Mouse (Mus musculus) MEL (cell line): ENCODE data around the gene Tnrc18. TPM values are rescaled to one million over a fixed set of nuclear protein-coding genes. Genes with fewer than 3 reads are reported as not detected.
A peak's percentile ranks its signal among the peaks of the same experiment; 100 is the strongest.

Source experiments
- DNase-seq: peaks from one replicate; pipeline ENCODE4 v3.0.0; 2011; ENCODE audit warnings: low read depth, low spot score
- H3K27ac ChIP-seq: 2 replicates; pipeline ENCODE4 v1.5.1; 2012; ENCODE audit warnings: low read depth, mild to moderate bottlenecking, control low read depth, low read length, moderate library complexity; ENCODE audit not compliant: control insufficient read depth
- H3K27me3 ChIP-seq, 2 experiments: fragments of 150-350 bp in 1 of 2; sonication (generic) in 1 of 2; 2 replicates each; pipeline ENCODE4 v1.6.1; 2012; ENCODE audit warnings: low read length in 2 of 2, mild to moderate bottlenecking in 2 of 2, improper control_type of control experiment in 1 of 2, moderate library complexity in 1 of 2; ENCODE audit not compliant: insufficient read depth in 2 of 2, control insufficient read depth in 1 of 2
- H3K36me3 ChIP-seq, 2 experiments: 2 replicates each; pipeline ENCODE4 v1.6.1; 2012 to 2014; ENCODE audit warnings: low read length in 2 of 2, improper control_type of control experiment in 1 of 2, inconsistent platforms in 1 of 2, mild to moderate bottlenecking in 1 of 2; ENCODE audit not compliant: insufficient read depth in 2 of 2, control insufficient read depth in 1 of 2
- H3K4me1 ChIP-seq, 2 experiments: fragments of 150-350 bp in 1 of 2; sonication (generic) in 1 of 2; 2 replicates each; pipeline ENCODE4 v1.6.1; 2012; ENCODE audit warnings: low read length in 2 of 2, improper control_type of control experiment in 1 of 2, mild to moderate bottlenecking in 1 of 2; ENCODE audit not compliant: insufficient read depth in 2 of 2, control insufficient read depth in 1 of 2
- H3K4me3 ChIP-seq, 2 experiments: fragments of 150-350 bp in 1 of 2; sonication (generic) in 1 of 2; 2 replicates each; pipeline ENCODE4 v1.5.1; 2012; ENCODE audit warnings: low read depth in 2 of 2, low read length in 2 of 2, mild to moderate bottlenecking in 2 of 2, moderate library complexity in 2 of 2, control low read depth in 1 of 2, improper control_type of control experiment in 1 of 2; ENCODE audit not compliant: control insufficient read depth in 1 of 2, insufficient read depth in 1 of 2
- H3K79me2 ChIP-seq: 2 replicates; pipeline ENCODE4 v1.6.1; 2012; ENCODE audit warnings: mild to moderate bottlenecking, low read length, moderate library complexity; ENCODE audit not compliant: control insufficient read depth, poor library complexity, insufficient read depth
- H3K9ac ChIP-seq: 2 replicates; pipeline ENCODE4 v1.6.1; 2012; ENCODE audit warnings: low read depth, mild to moderate bottlenecking, control low read depth, low read length, moderate library complexity; ENCODE audit not compliant: control insufficient read depth, poor library complexity, severe bottlenecking
- H3K9me3 ChIP-seq: fragments of 150-350 bp; sonication (generic); replicated peaks from 2 replicates; pipeline ENCODE4 v1.6.1; 2012; ENCODE audit warnings: mild to moderate bottlenecking, low read length, improper control_type of control experiment, moderate library complexity; ENCODE audit not compliant: insufficient read depth
- BHLHE40 ChIP-seq: IDR thresholded peaks from 2 replicates; pipeline ENCODE4 v1.6.1; 2012; ENCODE audit warnings: low read depth, mild to moderate bottlenecking, inconsistent platforms, low read length, improper control_type of control experiment, borderline replicate concordance
- CHD1 ChIP-seq: IDR thresholded peaks from 2 replicates; pipeline ENCODE4 v1.6.1; 2012; ENCODE audit warnings: low read depth, mild to moderate bottlenecking, inconsistent platforms, low read length, improper control_type of control experiment
- CHD2 ChIP-seq: IDR thresholded peaks from 2 replicates; pipeline ENCODE4 v1.6.1; 2011; ENCODE audit warnings: low read length, improper control_type of control experiment
- E2F4 ChIP-seq: IDR thresholded peaks from 2 replicates; pipeline ENCODE4 v1.6.1; 2011; ENCODE audit warnings: low read depth, low read length, improper control_type of control experiment, borderline replicate concordance
- ELF1 ChIP-seq: IDR thresholded peaks from 2 replicates; pipeline ENCODE4 v1.6.1; 2014; ENCODE audit warnings: low read depth, mild to moderate bottlenecking, inconsistent platforms, low read length, improper control_type of control experiment, moderate library complexity
- EP300 ChIP-seq, 2 experiments: IDR thresholded peaks; 2 replicates each; pipeline ENCODE4 v1.6.1; 2011; ENCODE audit warnings: improper control_type of control experiment in 2 of 2, low read length in 2 of 2, low read depth in 1 of 2, mild to moderate bottlenecking in 1 of 2
- ETS1 ChIP-seq: IDR thresholded peaks from 2 replicates; pipeline ENCODE4 v1.6.1; 2012; ENCODE audit warnings: low read depth, mild to moderate bottlenecking, inconsistent platforms, low read length, improper control_type of control experiment, moderate library complexity
- GABPA ChIP-seq: IDR thresholded peaks from 2 replicates; pipeline ENCODE4 v1.6.1; 2012; ENCODE audit warnings: low read depth, mild to moderate bottlenecking, inconsistent platforms, low read length, improper control_type of control experiment, moderate library complexity
- GATA1 ChIP-seq: IDR thresholded peaks from 2 replicates; pipeline ENCODE4 v1.6.1; 2011; ENCODE audit warnings: low read depth, low read length, improper control_type of control experiment
- HCFC1 ChIP-seq: IDR thresholded peaks from 2 replicates; pipeline ENCODE4 v1.6.1; 2012; ENCODE audit warnings: low read depth, mild to moderate bottlenecking, inconsistent platforms, low read length, improper control_type of control experiment, moderate library complexity
- JUND ChIP-seq: IDR thresholded peaks from 2 replicates; pipeline ENCODE4 v1.6.1; 2011; ENCODE audit warnings: low read depth, mild to moderate bottlenecking, improper control_type of control experiment, low read length
- KAT2A ChIP-seq: conservative IDR thresholded peaks from 2 replicates; pipeline ENCODE4 v1.6.1; 2012; ENCODE audit warnings: low read depth, low read length, improper control_type of control experiment, inconsistent platforms
- MAFK ChIP-seq: IDR thresholded peaks from 2 replicates; pipeline ENCODE4 v1.6.1; 2011; ENCODE audit warnings: low read depth, mild to moderate bottlenecking, low read length, improper control_type of control experiment, borderline replicate concordance
- MAX ChIP-seq: IDR thresholded peaks from 2 replicates; pipeline ENCODE4 v1.6.1; 2011; ENCODE audit warnings: low read length, improper control_type of control experiment
- MAZ ChIP-seq: IDR thresholded peaks from 2 replicates; pipeline ENCODE4 v1.6.1; 2012; ENCODE audit warnings: low read depth, mild to moderate bottlenecking, inconsistent platforms, low read length, improper control_type of control experiment
- MEF2A ChIP-seq: IDR thresholded peaks from 2 replicates; pipeline ENCODE4 v1.6.1; 2014; ENCODE audit warnings: low read depth, mild to moderate bottlenecking, inconsistent platforms, low read length, improper control_type of control experiment; ENCODE audit not compliant: poor library complexity, insufficient replicate concordance, severe bottlenecking; ENCODE audit errors: extremely low read depth
- MXI1 ChIP-seq: IDR thresholded peaks from 2 replicates; pipeline ENCODE4 v1.6.1; 2011; ENCODE audit warnings: mild to moderate bottlenecking, low read depth, low read length, improper control_type of control experiment
- MYB ChIP-seq: IDR thresholded peaks from 2 replicates; pipeline ENCODE4 v1.6.1; 2011; ENCODE audit warnings: mild to moderate bottlenecking, low read depth, low read length, improper control_type of control experiment
- NELFE ChIP-seq: IDR thresholded peaks from 2 replicates; pipeline ENCODE4 v1.6.1; 2011; ENCODE audit warnings: low read depth, low read length, improper control_type of control experiment
- NRF1 ChIP-seq: IDR thresholded peaks from 2 replicates; pipeline ENCODE4 v1.6.1; 2014; ENCODE audit warnings: low read depth, mild to moderate bottlenecking, inconsistent platforms, low read length, improper control_type of control experiment, moderate library complexity; ENCODE audit not compliant: poor library complexity, insufficient read depth, severe bottlenecking
- POLR2A ChIP-seq, 2 experiments: IDR thresholded peaks; 2 replicates each; pipeline ENCODE4 v1.6.1; 2011 to 2012; ENCODE audit warnings: low read length in 2 of 2, mild to moderate bottlenecking in 2 of 2, control low read depth in 1 of 2, improper control_type of control experiment in 1 of 2, low read depth in 1 of 2, moderate library complexity in 1 of 2; ENCODE audit not compliant: control insufficient read depth in 1 of 2, insufficient read depth in 1 of 2, poor library complexity in 1 of 2
- POLR2AphosphoS2 ChIP-seq: IDR thresholded peaks from 2 replicates; pipeline ENCODE4 v1.6.1; 2011; ENCODE audit warnings: low read length, improper control_type of control experiment
- POLR2AphosphoS5 ChIP-seq: IDR thresholded peaks from 2 replicates; pipeline ENCODE4 v1.6.1; 2012; ENCODE audit warnings: low read depth, borderline replicate concordance, mild to moderate bottlenecking, inconsistent platforms, low read length, moderate library complexity, mixed read lengths
- RAD21 ChIP-seq: IDR thresholded peaks from 2 replicates; pipeline ENCODE4 v1.6.1; 2011; ENCODE audit warnings: mild to moderate bottlenecking, low read depth, low read length, improper control_type of control experiment
- RCOR1 ChIP-seq: IDR thresholded peaks from 2 replicates; pipeline ENCODE4 v1.6.1; 2012; ENCODE audit warnings: low read depth, mild to moderate bottlenecking, inconsistent platforms, low read length, improper control_type of control experiment
- SIN3A ChIP-seq: IDR thresholded peaks from 2 replicates; pipeline ENCODE4 v1.6.1; 2012; ENCODE audit warnings: low read length, improper control_type of control experiment, inconsistent platforms
- SMC3 ChIP-seq: IDR thresholded peaks from 2 replicates; pipeline ENCODE4 v1.6.1; 2011; ENCODE audit warnings: low read depth, low read length, improper control_type of control experiment
- TAL1 ChIP-seq: IDR thresholded peaks from 2 replicates; pipeline ENCODE4 v1.6.1; 2012; ENCODE audit warnings: mild to moderate bottlenecking, inconsistent platforms, low read length, moderate library complexity, mixed read lengths
- TBP ChIP-seq: IDR thresholded peaks from 2 replicates; pipeline ENCODE4 v1.8.0; 2011; ENCODE audit warnings: low read depth, low read length, improper control_type of control experiment
- TCF12 ChIP-seq: IDR thresholded peaks from 2 replicates; pipeline ENCODE4 v1.6.1; 2014; ENCODE audit warnings: low read depth, mild to moderate bottlenecking, inconsistent platforms, low read length, improper control_type of control experiment, moderate library complexity
- UBTF ChIP-seq: IDR thresholded peaks from 2 replicates; pipeline ENCODE4 v1.6.1; 2012; ENCODE audit warnings: low read depth, mild to moderate bottlenecking, inconsistent platforms, low read length, improper control_type of control experiment, moderate library complexity, borderline replicate concordance; ENCODE audit not compliant: insufficient read depth
- USF1 ChIP-seq: IDR thresholded peaks from 2 replicates; pipeline ENCODE4 v1.6.1; 2014; ENCODE audit warnings: low read depth, mild to moderate bottlenecking, inconsistent platforms, low read length, improper control_type of control experiment, moderate library complexity
- USF2 ChIP-seq, 2 experiments: IDR thresholded peaks; 2 replicates each; pipeline ENCODE4 v1.6.1; 2011 to 2012; ENCODE audit warnings: improper control_type of control experiment in 2 of 2, low read length in 2 of 2, borderline replicate concordance in 1 of 2, inconsistent platforms in 1 of 2, low read depth in 1 of 2, mild to moderate bottlenecking in 1 of 2; ENCODE audit not compliant: insufficient read depth in 1 of 2
- ZC3H11A ChIP-seq: IDR thresholded peaks from 2 replicates; pipeline ENCODE4 v1.6.1; 2012; ENCODE audit warnings: low read depth, mild to moderate bottlenecking, inconsistent platforms, low read length, improper control_type of control experiment
- ZKSCAN1 ChIP-seq: IDR thresholded peaks from 2 replicates; pipeline ENCODE4 v1.6.1; 2012; ENCODE audit warnings: low read depth, mild to moderate bottlenecking, inconsistent platforms, low read length, improper control_type of control experiment, moderate library complexity
- ZMIZ1 ChIP-seq: IDR thresholded peaks from 2 replicates; pipeline ENCODE4 v1.6.1; 2012; ENCODE audit warnings: low read depth, mild to moderate bottlenecking, inconsistent platforms, low read length, improper control_type of control experiment, moderate library complexity
- ZNF384 ChIP-seq: IDR thresholded peaks from 2 replicates; pipeline ENCODE4 v1.6.1; 2012; ENCODE audit warnings: low read depth, mild to moderate bottlenecking, inconsistent platforms, low read length, improper control_type of control experiment
- polyA plus RNA-seq, 2 experiments: library from polyadenylated mRNA; stranded (reverse) in 1 of 2; unstranded in 1 of 2; fragments of >175 nt in 1 of 2; fragments of >200 nt in 1 of 2; gene quantifications; 2 replicates each; pipeline versions ENCODE4 v1.2.1 to v1.2.4; 2012; ENCODE audit warnings: low replicate concordance in 2 of 2, low read depth in 1 of 2; ENCODE audit not compliant: insufficient read length in 2 of 2, insufficient read depth in 1 of 2, missing spikeins in 1 of 2
- total RNA-seq: library from RNA; depleted of rRNA; stranded (reverse); fragments of 300-350 nt; gene quantifications from 2 replicates; pipeline ENCODE4 v1.2.3, GENCODE M21; 2012

The Tnrc18 gene
- total and polyA plus RNA-seq, 3 experiments: 0.31 to 3.4 TPM; not detected in 1

DNA sequence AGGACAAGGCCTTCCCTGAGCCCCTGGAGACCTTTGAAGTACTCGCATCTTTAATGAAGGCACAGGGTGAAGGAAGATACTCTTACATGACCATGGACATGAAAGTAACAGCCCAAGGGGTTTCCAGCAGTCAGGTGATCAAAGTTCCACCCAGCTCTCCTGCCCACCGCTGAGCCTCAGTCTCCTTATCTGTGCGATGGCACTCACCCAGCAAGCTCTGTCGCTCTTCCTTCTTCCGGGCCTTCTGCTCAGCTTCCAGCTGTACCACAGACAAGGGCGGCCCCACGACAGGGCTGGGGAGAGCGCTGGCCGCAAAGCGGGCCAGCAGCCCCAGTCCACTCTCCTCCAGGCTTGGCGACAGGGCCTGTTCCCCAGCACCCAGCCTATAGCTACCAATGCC, 67.3 kb downstream of the Tnrc18 start:
- Histone ChIP-seq H3K27me3 (no peaks in the 10 kb centered on the region), H3K4me1 (peaks cover 4 to 17% of the 10 kb centered on the region in 2 experiments), H3K4me3 (peak overlapping the region; percentile 54 to 63), H3K9me3 (no peaks in the 10 kb centered on the region), H3K27ac (peak overlapping the region; percentile 36; the same call in 1 of the 2 replicates), H3K36me3 (peaks cover 0 to 10% of the 10 kb centered on the region in 2 experiments; a peak in 2 of 4 replicates), H3K9ac (peak overlapping the region; percentile 68), H3K79me2 (no peaks in the 10 kb centered on the region)
- DNase-seq: peak; percentile 73
- TF ChIP-seq ZMIZ1 (peak; percentile 40; the same call in 1 of the 2 replicates), ZNF384 (no peak), ZKSCAN1 (no peak), MYB (no peak), MEF2A (no peak), TCF12 (peak; percentile 47; the same call in 1 of the 2 replicates), RAD21 (no peak), MAZ (no peak), ETS1 (peak; percentile 52; the same call in 1 of the 2 replicates), NELFE (no peak), SIN3A (peak; percentile 49), USF2 (IDR thresholded peaks at IDR 0.05; ENCODE audit: borderline replicate concordance in 1 of 2, insufficient read depth in 1 of 2, low read depth in 1 of 2, low read length in 2 of 2) (0 out of 4 replicates have a peak, but pooled peaks of 1 of the 2 experiments have one; percentile 25), POLR2AphosphoS2 (no peak), MXI1 (peak; percentile 36), GABPA (no peak), TBP (peak; percentile 39; the same call in 1 of the 2 replicates), RCOR1 (0 out of 2 replicates have a peak, but pooled peaks have one; percentile 35), KAT2A (no peak), CHD2 (no peak), ELF1 (peak; percentile 79), E2F4 (no peak), MAFK (no peak), GATA1 (peak; percentile 67), TAL1 (no peak), HCFC1 (peak; percentile 68), BHLHE40 (peak; percentile 20; the same call in 1 of the 2 replicates), POLR2A (IDR thresholded peaks at IDR 0.05; ENCODE audit: control insufficient read depth in 1 of 2, insufficient read depth in 1 of 2, low read depth in 1 of 2, low read length in 2 of 2, poor library complexity in 1 of 2) (peak; percentile 46 to 48; a peak in 1 of 4 replicates), ZC3H11A (no peak), POLR2AphosphoS5 (no peak), USF1 (peak; percentile 83), MAX (no peak), NRF1 (no peak), UBTF (no peak), EP300 (IDR thresholded peaks at IDR 0.05; ENCODE audit: low read depth in 1 of 2, low read length in 2 of 2) (peak in 1 of 2 experiments; percentile 48; a peak in 1 of 4 replicates), JUND (no peak), CHD1 (no peak), SMC3 (no peak)
